Mouse (Mus musculus): ENCODE measurements around the gene Sppl2b.
A peak's percentile ranks its signal among the peaks of the same experiment; 100 is the strongest.

The Sppl2b gene

GRCm38 (mm10) chr10:80845055-80845693 is 9.9 kb upstream of the Sppl2b start:
- DNase-seq (ENCODE audit: low read depth) = no peak

- no peak for DNase-seq (ENCODE audit: low read depth)
These were observed 9.3 kb upstream of the Sppl2b start for GRCm38 (mm10) chr10:80845732-80846131.

- DNase-seq (ENCODE audit: low read depth) = peak; percentile 87
These were observed 6.5 kb upstream of the Sppl2b start for GRCm38 (mm10) chr10:80848571-80848970.

- DNase-seq (ENCODE audit: low read depth) = peak; percentile 36
These were observed 636 bp downstream of the Sppl2b start for GRCm38 (mm10) chr10:80855749-80856073.

- DNase-seq (ENCODE audit: low read depth) = peak; percentile 81
These were observed 1.2 kb downstream of the Sppl2b start for GRCm38 (mm10) chr10:80856267-80856666.

- DNase-seq (ENCODE audit: low read depth) = no peak
These were observed 1.8 kb downstream of the Sppl2b start for GRCm38 (mm10) chr10:80856908-80857307.

- no peak for DNase-seq (ENCODE audit: low read depth)
These were observed 2.3 kb downstream of the Sppl2b start for GRCm38 (mm10) chr10:80857386-80857785.

- DNase-seq (ENCODE audit: low read depth) = no peak
These were observed 2.8 kb downstream of the Sppl2b start for GRCm38 (mm10) chr10:80857848-80858247.

GRCm38 (mm10) chr10:80858350-80858935 is 3.4 kb downstream of the Sppl2b start:
- DNase-seq (ENCODE audit: low read depth) = no peak

GRCm38 (mm10) chr10:80862305-80862704 is 7.2 kb downstream of the Sppl2b start:
- no peak for DNase-seq (ENCODE audit: low read depth)

- DNase-seq (ENCODE audit: low read depth) = no peak
These were observed 9.4 kb downstream of the Sppl2b start for GRCm38 (mm10) chr10:80864446-80864845.

GRCm38 (mm10) chr10:80870993-80871392 is 15.9 kb downstream of the Sppl2b start:
- no peak for DNase-seq (ENCODE audit: low read depth)

GRCm38 (mm10) chr10:80871581-80871980 is 16.5 kb downstream of the Sppl2b start, which contains the start of gene Tmprss9:
TSS of gene Tmprss9 (plus strand) at chr10:80871848.
- DNase-seq (ENCODE audit: low read depth) = no peak

GRCm38 (mm10) chr10:80874035-80874434 is 19.0 kb downstream of the Sppl2b start:
- DNase-seq (ENCODE audit: low read depth) = no peak

- peak; percentile 75 for DNase-seq (ENCODE audit: low read depth)
These were observed 21.0 kb downstream of the Sppl2b start for GRCm38 (mm10) chr10:80876028-80876427.

GRCm38 (mm10) chr10:80876594-80876993 is 21.5 kb downstream of the Sppl2b start:
- DNase-seq (ENCODE audit: low read depth) = no peak

- peak; percentile 81 for DNase-seq (ENCODE audit: low read depth)
These were observed 25.1 kb downstream of the Sppl2b start for GRCm38 (mm10) chr10:80880131-80880641.

GRCm38 (mm10) chr10:80880901-80881300 is 25.8 kb downstream of the Sppl2b start:
- DNase-seq (ENCODE audit: low read depth) = peak; percentile 50

GRCm38 (mm10) chr10:80881301-80881700 is 26.2 kb downstream of the Sppl2b start:
- DNase-seq (ENCODE audit: low read depth) = peak; percentile 79

- no peak for DNase-seq (ENCODE audit: low read depth)
These were observed 32.1 kb downstream of the Sppl2b start for GRCm38 (mm10) chr10:80887181-80887580.

- no peak for DNase-seq (ENCODE audit: low read depth)
These were observed 40.0 kb downstream of the Sppl2b start for GRCm38 (mm10) chr10:80895100-80895499.

GRCm38 (mm10) chr10:80895697-80896096 is 40.6 kb downstream of the Sppl2b start:
- DNase-seq (ENCODE audit: low read depth) = no peak

GRCm38 (mm10) chr10:80896581-80897485 is 41.8 kb downstream of the Sppl2b start:
- DNase-seq (ENCODE audit: low read depth) = no peak

All from 416B (cell line).